Mouse (Mus musculus): Measurements from ENCODE around the gene Met. TPM values are rescaled to one million over a fixed set of nuclear protein-coding genes. Genes with fewer than 3 reads are reported as not detected.

Met gene
- polyA plus RNA-seq, 1 experiment from 2014 or later = 1.9 TPM

GRCm38 (mm10) chr6:17515775-17516460, 52.3 kb downstream of the Met start:
- peak overlapping the region; percentile 41 for H3K4me2 ChIP-seq
- H3K27me3 ChIP-seq (replicated peaks) = no peaks in the 10 kb centered on the region
- no peak overlapping the region; the same call in 1 of the 2 replicates for H3K9ac ChIP-seq
- H3K4me3 ChIP-seq = no peak overlapping the region
- WGBS = 30% methylated on average over 7 of the region's 7 CpGs
- no peaks in the 10 kb centered on the region for H3K36me3 ChIP-seq
- H3K27ac ChIP-seq (replicated peaks) = no peak overlapping the region
- ATAC-seq (ENCODE audit: extremely low read depth, insufficient number of reproducible peaks, low FRiP score, low TSS enrichment) = no peak
- peaks cover 14% of the 10 kb centered on the region for H3K4me1 ChIP-seq
- H3K9me3 ChIP-seq = no peaks in the 10 kb centered on the region

DNA sequence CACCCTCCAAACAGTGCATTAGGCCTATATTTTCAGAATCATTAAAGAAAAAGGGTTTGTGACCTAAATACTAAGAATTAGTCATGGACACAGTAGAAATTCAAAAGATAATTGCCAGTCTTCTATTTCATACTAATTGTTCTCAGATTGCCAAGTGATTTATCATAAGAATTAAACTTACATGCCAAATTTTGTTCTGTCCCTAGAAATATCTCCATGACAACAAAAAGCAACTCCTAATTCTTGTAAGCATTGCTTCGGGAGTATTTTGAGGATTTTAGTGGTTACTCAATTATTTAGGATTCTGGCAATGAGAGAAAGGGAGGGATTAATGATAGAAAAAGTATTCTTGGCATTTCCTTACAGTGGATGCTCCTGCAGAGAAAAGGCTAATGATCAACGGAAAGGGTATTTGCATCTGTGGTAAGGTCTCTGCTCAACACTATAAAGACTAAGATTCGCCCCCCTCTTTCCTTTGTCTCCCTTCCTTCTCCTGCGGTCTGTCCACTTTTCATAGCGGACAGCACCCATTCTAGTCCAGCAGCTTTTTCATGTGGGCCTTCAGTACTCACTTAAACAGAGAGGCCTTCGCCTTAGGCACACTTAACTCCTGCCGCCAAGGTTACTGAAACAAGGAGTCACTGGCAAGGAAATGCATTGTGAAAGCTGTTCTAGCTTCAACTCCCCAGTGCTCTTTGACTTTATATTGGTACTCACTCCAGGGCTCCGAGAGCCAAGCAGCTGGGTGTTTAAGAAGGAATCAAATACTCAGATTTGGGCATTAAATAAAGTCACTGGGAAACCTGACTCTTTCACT, 58.5 kb downstream of the Met start:
- Histone ChIP-seq H3K4me1 (no peaks in the 10 kb centered on the region), H3K4me2 (no peak overlapping the region), H3K9ac (no peak overlapping the region), H3K36me3 (no peaks in the 10 kb centered on the region), H3K4me3 (no peak overlapping the region), H3K27ac (replicated peaks) (peak overlapping the region; percentile 21; the same call in 1 of the 2 replicates), H3K9me3 (no peaks in the 10 kb centered on the region), H3K27me3 (replicated peaks) (no peaks in the 10 kb centered on the region)
- WGBS = 60% methylated on average over 8 of the region's 8 CpGs
- no peak for ATAC-seq (ENCODE audit: extremely low read depth, insufficient number of reproducible peaks, low FRiP score, low TSS enrichment)

GRCm38 (mm10) chr6:17522917-17523316, 59.3 kb downstream of the Met start:
- H3K9me3 ChIP-seq = no peaks in the 10 kb centered on the region
- ATAC-seq (ENCODE audit: extremely low read depth, insufficient number of reproducible peaks, low FRiP score, low TSS enrichment) = no peak
- 54% methylated on average over 4 of the region's 4 CpGs for WGBS
- H3K9ac ChIP-seq = no peak overlapping the region
- no peaks in the 10 kb centered on the region for H3K4me1 ChIP-seq
- H3K4me2 ChIP-seq = no peak overlapping the region
- H3K27ac ChIP-seq (replicated peaks) = no peak overlapping the region
- no peaks in the 10 kb centered on the region for H3K27me3 ChIP-seq (replicated peaks)
- H3K36me3 ChIP-seq = no peaks in the 10 kb centered on the region
- no peak overlapping the region for H3K4me3 ChIP-seq

- Histone ChIP-seq H3K36me3 (no peaks in the 10 kb centered on the region), H3K27ac (replicated peaks) (no peak overlapping the region), H3K4me3 (no peak overlapping the region), H3K4me1 (peaks cover 7% of the 10 kb centered on the region; the same call in 1 of the 2 replicates), H3K4me2 (no peak overlapping the region), H3K9ac (no peak overlapping the region), H3K27me3 (replicated peaks) (no peaks in the 10 kb centered on the region), H3K9me3 (no peaks in the 10 kb centered on the region)
- 51% methylated on average over 6 of the region's 6 CpGs for WGBS
- ATAC-seq (ENCODE audit: extremely low read depth, insufficient number of reproducible peaks, low FRiP score, low TSS enrichment) = no peak
These were observed 66.1 kb downstream of the Met start for GRCm38 (mm10) chr6:17529490-17530269.

GRCm38 (mm10) chr6:17541615-17542014, 78.0 kb downstream of the Met start:
- Histone ChIP-seq H3K4me2 (no peak overlapping the region), H3K9me3 (no peaks in the 10 kb centered on the region), H3K27me3 (replicated peaks) (no peaks in the 10 kb centered on the region), H3K4me1 (peaks cover 15% of the 10 kb centered on the region), H3K36me3 (no peaks in the 10 kb centered on the region), H3K9ac (no peak overlapping the region), H3K4me3 (no peak overlapping the region), H3K27ac (replicated peaks) (no peak overlapping the region)
- 75% methylated on average over 8 of the region's 8 CpGs for WGBS
- ATAC-seq (ENCODE audit: extremely low read depth, insufficient number of reproducible peaks, low FRiP score, low TSS enrichment) = no peak

- no peak for ATAC-seq (ENCODE audit: extremely low read depth, insufficient number of reproducible peaks, low FRiP score, low TSS enrichment)
- Histone ChIP-seq H3K27ac (replicated peaks) (no peak overlapping the region), H3K4me1 (peaks cover 21% of the 10 kb centered on the region), H3K9ac (no peak overlapping the region), H3K36me3 (no peaks in the 10 kb centered on the region), H3K4me3 (no peak overlapping the region), H3K27me3 (replicated peaks) (no peaks in the 10 kb centered on the region), H3K4me2 (no peak overlapping the region), H3K9me3 (no peaks in the 10 kb centered on the region)
- WGBS = 74% methylated on average over 7 of the region's 7 CpGs
These were observed 78.8 kb downstream of the Met start for GRCm38 (mm10) chr6:17542383-17542782.

- WGBS = 59% methylated on average over 9 of the region's 9 CpGs
- H3K4me1 ChIP-seq = peaks cover 28% of the 10 kb centered on the region
- H3K9me3 ChIP-seq = no peaks in the 10 kb centered on the region
- H3K9ac ChIP-seq = no peak overlapping the region
- no peak for ATAC-seq (ENCODE audit: extremely low read depth, insufficient number of reproducible peaks, low FRiP score, low TSS enrichment)
- no peak overlapping the region for H3K4me3 ChIP-seq
- H3K4me2 ChIP-seq = no peak overlapping the region
- H3K27ac ChIP-seq (replicated peaks) = peak overlapping the region; percentile 94
- no peaks in the 10 kb centered on the region for H3K27me3 ChIP-seq (replicated peaks)
- H3K36me3 ChIP-seq = no peaks in the 10 kb centered on the region
These were observed 81.9 kb downstream of the Met start for GRCm38 (mm10) chr6:17545480-17545879.

DNA sequence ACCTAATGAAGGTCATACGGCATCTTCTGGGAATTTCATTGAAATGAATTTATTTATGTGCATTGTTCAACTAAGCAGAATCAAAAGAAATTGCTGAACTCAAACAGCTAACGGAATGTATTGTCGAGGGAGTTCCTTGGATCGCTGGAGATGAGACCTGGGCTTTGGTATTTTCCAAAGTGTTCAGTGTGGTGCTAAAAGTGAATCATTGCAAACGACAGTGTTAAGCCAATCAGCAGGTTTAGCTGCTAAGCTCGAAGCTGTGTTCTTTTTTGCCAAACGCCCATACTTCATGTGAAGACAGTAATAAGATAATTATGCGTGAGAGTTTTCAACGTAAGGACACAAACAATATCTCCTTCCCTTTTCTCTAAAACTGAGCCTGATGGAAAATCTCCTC, 82.7 kb downstream of the Met start:
- no peaks in the 10 kb centered on the region for H3K27me3 ChIP-seq (replicated peaks)
- WGBS = 41% methylated on average over 9 of the region's 9 CpGs
- no peaks in the 10 kb centered on the region for H3K36me3 ChIP-seq
- peak overlapping the region; percentile 58 for H3K4me2 ChIP-seq
- H3K4me1 ChIP-seq = peaks cover 28% of the 10 kb centered on the region
- peak overlapping the region; percentile 94 for H3K27ac ChIP-seq (replicated peaks)
- no peak overlapping the region for H3K4me3 ChIP-seq
- ATAC-seq (ENCODE audit: extremely low read depth, insufficient number of reproducible peaks, low FRiP score, low TSS enrichment) = no peak
- peak overlapping the region; percentile 63 for H3K9ac ChIP-seq
- H3K9me3 ChIP-seq = no peaks in the 10 kb centered on the region

DNA sequence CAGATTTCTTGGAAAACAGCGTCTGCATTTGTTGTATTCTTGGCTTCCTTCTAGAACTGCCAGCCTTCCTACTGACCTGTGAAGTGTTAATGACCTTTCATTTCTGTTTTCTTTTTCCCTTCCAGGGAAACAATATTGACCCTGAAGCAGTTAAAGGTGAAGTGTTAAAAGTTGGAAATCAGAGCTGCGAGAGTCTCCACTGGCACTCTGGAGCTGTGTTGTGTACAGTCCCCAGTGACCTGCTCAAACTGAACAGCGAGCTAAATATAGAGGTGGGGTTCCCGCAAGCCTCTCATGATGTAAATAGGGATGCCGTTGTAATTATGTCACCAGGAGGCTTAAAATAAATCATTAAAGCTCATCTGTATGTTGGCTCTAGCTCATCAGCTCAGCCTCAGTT, 83.2 kb downstream of the Met start:
- Histone ChIP-seq H3K4me1 (peaks cover 28% of the 10 kb centered on the region), H3K36me3 (no peaks in the 10 kb centered on the region), H3K4me3 (no peak overlapping the region), H3K9ac (peak overlapping the region; percentile 68), H3K27ac (replicated peaks) (peak overlapping the region; percentile 94), H3K27me3 (replicated peaks) (no peaks in the 10 kb centered on the region), H3K4me2 (peak overlapping the region; percentile 58), H3K9me3 (no peaks in the 10 kb centered on the region)
- whole genome bisulfite sequencing = 7% methylated on average over 5 of the region's 5 CpGs
- ATAC-seq (ENCODE audit: extremely low read depth, insufficient number of reproducible peaks, low FRiP score, low TSS enrichment) = peak; percentile 86; the same call in 1 of the 2 replicates

GRCm38 (mm10) chr6:17548786-17549185, 85.2 kb downstream of the Met start:
- WGBS = 84% methylated on average over 4 of the region's 4 CpGs
- no peaks in the 10 kb centered on the region for H3K27me3 ChIP-seq (replicated peaks)
- no peak overlapping the region for H3K27ac ChIP-seq (replicated peaks)
- no peaks in the 10 kb centered on the region for H3K36me3 ChIP-seq
- no peak overlapping the region for H3K9ac ChIP-seq
- no peak overlapping the region for H3K4me3 ChIP-seq
- H3K4me1 ChIP-seq = peaks cover 38% of the 10 kb centered on the region
- H3K4me2 ChIP-seq = no peak overlapping the region
- no peak for ATAC-seq (ENCODE audit: extremely low read depth, insufficient number of reproducible peaks, low FRiP score, low TSS enrichment)
- no peaks in the 10 kb centered on the region for H3K9me3 ChIP-seq

- Histone ChIP-seq H3K27me3 (replicated peaks) (no peaks in the 10 kb centered on the region), H3K4me1 (peaks cover 41% of the 10 kb centered on the region), H3K9me3 (no peaks in the 10 kb centered on the region), H3K36me3 (no peaks in the 10 kb centered on the region), H3K27ac (replicated peaks) (no peak overlapping the region), H3K9ac (no peak overlapping the region), H3K4me3 (no peak overlapping the region), H3K4me2 (no peak overlapping the region)
- ATAC-seq (ENCODE audit: extremely low read depth, insufficient number of reproducible peaks, low FRiP score, low TSS enrichment) = no peak
- WGBS = 65% methylated on average over 3 of the region's 3 CpGs
These were observed 86.0 kb downstream of the Met start for GRCm38 (mm10) chr6:17549645-17550044.

Measured in heart, embryonic 13.5 days (tissue).